Mouse (Mus musculus) left cerebral cortex, postnatal 14 days (tissue): ENCODE measurements around the gene Hspa4. TPM values are rescaled to one million over a fixed set of nuclear protein-coding genes. Genes with fewer than 3 reads are reported as not detected.
"Not testable (repeated sequence)": the region's sequence is repeated elsewhere in the genome, so short reads cannot be mapped to it uniquely, and the experiment has no call there.

Experiments
- DNase-seq, 2 experiments: peaks; one replicate each; pipeline ENCODE4 v3.0.0; 2021 to 2022; ENCODE audit warnings: low spot score in 2 of 2, mixed read lengths in 1 of 2
- intact Hi-C: fragments of 180-260 bp; cut with DNase I; formaldehyde crosslinking; loops from one replicate; pipeline ENCODE4 v1.15.1; 2025
- total RNA-seq, 2 experiments: library from RNA; stranded (reverse); gene quantifications; 2 replicates each; pipeline ENCODE4 v1.2.3; 2021

Gene Hspa4
- total RNA-seq, 2 experiments from 2014 or later = 186 to 187 TPM

GRCm38 (mm10) chr11:53311385-53311784 is 11.1 kb upstream of the Hspa4 start:
- DNase-seq = no peak
- intact Hi-C loops = no loop called here

- intact Hi-C loops = no loop called here
- no peak for DNase-seq
Observed at GRCm38 (mm10) chr11:53308884-53309310, 8.6 kb upstream of the Hspa4 start.

- DNase-seq = no peak
- intact Hi-C loops = no loop called here
Observed at GRCm38 (mm10) chr11:53308251-53308864, 8.1 kb upstream of the Hspa4 start.

DNA sequence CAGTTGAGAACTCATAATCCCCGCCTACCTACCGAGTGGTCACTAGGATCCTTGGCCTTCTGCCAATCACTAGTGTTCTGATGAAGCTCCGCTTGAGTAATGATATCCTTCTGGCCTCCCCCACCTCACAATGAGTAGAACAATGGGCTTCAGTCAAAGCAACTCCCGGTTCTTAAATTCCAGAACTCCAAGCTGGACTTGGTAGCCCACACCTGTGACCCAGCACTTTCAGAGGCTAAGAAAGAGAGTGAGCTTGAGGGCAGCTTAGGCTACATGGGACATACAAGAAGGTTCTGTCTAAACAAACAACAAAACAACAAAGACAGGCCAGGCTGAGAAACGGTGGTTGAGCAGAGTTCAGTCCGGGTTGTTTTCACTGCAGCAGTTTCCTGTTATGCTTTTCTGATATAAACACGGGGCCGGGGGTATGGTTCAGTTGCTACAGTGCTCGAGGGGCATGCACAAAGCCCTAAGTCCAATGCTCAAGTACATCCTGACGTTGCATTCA is 7.4 kb upstream of the Hspa4 start:
- intact Hi-C loops = no loop called here
- no peak for DNase-seq

DNA sequence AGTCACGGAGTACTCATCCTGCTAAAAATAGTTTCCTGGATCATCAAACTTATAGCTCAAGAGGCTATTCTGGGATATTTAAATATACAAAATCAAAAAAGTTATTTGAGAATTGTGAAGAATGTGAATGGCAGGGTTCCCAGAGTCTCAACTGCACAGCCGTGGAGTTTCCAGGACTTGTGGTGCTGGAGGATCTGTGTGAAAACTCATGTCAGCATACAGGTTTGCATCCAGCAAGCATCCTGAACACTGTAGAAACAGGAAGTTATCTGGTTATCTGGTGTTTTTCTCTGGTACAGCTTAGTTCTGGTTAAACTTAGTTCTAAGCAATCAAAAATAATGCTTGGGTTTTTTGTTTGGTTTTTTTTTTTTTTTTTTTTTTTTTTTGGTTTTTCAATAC is 6.7 kb upstream of the Hspa4 start:
- DNase-seq = peak in 1 of 2 experiments; percentile 45
- intact Hi-C loops = no loop called here

DNA sequence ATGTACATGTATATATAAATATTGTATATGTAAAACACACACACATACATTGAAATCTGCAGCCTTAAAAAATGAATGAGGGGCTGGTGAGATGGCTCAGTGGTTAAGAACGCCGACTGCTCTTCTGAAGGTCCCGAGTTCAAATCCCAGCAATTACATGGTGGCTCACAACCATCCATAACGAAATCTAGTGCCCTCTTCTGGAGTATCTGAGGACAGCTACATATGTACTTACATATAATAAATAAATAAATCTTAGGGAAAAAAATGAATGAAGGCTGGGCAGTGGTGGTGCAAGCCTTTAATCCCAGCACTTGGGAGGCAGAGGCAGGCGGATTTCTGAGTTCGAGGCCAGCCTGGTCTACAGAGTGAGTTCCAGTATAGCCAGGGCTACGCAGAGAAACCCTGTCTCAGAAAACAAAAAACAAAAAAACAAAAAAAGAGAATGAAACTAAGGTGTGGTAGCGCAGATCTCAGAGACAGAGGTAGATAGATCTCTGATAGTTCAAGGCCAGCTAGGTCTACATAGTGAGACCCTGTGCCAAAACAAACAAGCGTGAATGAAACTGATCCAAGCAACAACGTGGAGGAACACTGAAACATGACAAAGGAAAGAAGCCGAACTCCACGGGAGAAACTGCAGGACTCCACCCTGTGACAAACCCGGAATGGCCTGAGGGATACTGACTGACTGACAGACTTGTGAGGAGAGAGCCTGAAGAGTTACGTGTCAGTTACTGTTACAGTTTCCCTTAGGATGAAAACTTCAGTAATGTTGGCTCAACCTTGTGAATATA is 4.0 kb upstream of the Hspa4 start:
- no peak for DNase-seq
- intact Hi-C loops = no loop called here

DNA sequence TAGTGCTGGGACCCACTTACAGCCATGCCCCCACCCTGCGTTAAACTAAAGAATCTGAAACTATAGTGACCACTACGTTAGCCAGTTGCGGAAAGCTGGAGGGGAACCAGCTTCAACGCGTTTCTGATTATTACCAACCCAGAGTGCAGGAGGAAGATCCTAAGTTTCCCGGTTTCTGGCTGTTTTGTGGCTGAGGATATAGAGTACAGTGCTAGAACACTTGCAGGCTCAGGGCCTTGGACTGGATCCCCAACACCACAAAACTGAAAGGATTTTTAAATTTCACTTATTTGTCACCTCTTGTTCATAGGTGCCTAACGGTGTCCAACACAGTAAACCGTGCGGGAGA is 884 bp upstream of the Hspa4 start:
- intact Hi-C loops = loop anchor here (2.0 kb wide), 1 partner anchor 50 kb away; the partner anchor contains the start of gene Aff4
- DNase-seq = no peak

GRCm38 (mm10) chr11:53299551-53300329 is 517 bp downstream of the Hspa4 start:
- peak; percentile 55 to 62 for DNase-seq
- intact Hi-C loops = loop anchor here (2.0 kb wide), 1 partner anchor 51 kb away; the partner anchor contains the start of gene Aff4

DNA sequence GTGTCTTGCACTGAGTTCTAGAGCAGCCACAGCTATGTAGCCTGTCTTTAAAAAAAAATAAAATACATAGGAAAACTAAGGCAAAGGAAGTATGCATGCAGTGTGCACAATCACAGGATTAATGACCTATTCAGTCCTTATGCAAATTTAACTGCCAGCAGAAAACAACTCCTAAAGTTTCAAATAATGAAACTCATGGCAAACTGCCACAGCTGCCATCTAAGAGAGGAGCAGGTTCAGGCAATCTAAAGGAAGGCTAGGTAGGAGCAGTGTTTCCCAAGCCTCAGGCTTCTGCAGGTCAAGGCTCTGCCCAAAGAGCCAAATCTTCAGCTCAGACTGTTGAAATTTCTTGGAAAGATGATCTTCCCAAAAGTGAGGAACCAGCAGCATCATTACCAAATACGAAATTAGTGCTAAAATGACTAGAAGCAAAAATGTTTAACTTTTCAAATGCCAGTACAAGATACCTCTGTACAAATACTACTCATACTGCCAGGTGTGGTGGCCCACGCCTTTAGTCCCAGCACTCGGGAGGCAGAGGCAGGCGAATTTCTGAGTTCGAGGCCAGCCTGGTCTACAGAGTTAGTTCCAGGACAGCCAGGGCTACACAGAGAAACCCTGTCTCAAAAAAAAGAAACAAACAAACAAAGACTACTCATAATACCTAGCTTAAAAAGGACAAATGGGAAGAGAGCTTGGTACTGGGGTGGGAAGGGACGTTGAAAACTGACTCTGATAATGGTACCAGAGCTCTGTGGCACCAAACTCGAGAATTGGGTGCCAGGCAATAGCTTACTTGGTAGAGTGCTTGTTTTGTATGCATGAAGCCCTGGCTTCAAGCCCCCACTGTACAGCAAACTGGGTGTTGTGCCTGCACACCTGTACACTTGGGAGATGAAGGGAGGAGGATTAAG is 2.1 kb downstream of the Hspa4 start:
- intact Hi-C loops = no loop called here
- no peak for DNase-seq

GRCm38 (mm10) chr11:53296880-53297279 is 3.4 kb downstream of the Hspa4 start:
- intact Hi-C loops = no loop called here
- DNase-seq = no peak

GRCm38 (mm10) chr11:53294441-53294840 is 5.8 kb downstream of the Hspa4 start:
- intact Hi-C loops = no loop called here
- DNase-seq = no peak

GRCm38 (mm10) chr11:53290871-53291270 is 9.4 kb downstream of the Hspa4 start:
- no peak for DNase-seq
- intact Hi-C loops = no loop called here

DNA sequence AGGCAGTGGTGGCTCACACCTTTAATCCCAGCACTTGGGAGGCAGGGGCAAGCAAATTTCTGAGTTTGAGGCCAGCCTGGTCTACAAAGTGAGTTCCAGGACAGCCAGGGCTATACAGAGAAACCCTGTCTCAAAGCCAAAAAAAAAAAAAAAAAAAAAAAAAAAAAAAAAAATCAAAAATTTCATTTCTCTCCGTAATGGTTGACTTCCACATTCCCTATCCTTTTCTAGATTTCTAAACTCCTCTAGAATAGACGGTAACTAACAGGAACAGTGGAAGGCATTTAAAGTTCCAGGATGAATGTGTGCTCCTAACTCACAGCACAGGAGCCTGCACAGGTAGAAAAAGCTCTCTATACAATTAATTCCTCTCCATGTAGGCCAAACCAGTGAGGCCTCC is 10.1 kb downstream of the Hspa4 start:
- intact Hi-C loops, DNase-seq: not testable (repeated sequence)

- intact Hi-C loops = no loop called here
- DNase-seq = no peak
Observed at GRCm38 (mm10) chr11:53285885-53286284, 14.4 kb downstream of the Hspa4 start.

GRCm38 (mm10) chr11:53278411-53278810 is 21.8 kb downstream of the Hspa4 start:
- no peak for DNase-seq
- intact Hi-C loops = no loop called here

DNA sequence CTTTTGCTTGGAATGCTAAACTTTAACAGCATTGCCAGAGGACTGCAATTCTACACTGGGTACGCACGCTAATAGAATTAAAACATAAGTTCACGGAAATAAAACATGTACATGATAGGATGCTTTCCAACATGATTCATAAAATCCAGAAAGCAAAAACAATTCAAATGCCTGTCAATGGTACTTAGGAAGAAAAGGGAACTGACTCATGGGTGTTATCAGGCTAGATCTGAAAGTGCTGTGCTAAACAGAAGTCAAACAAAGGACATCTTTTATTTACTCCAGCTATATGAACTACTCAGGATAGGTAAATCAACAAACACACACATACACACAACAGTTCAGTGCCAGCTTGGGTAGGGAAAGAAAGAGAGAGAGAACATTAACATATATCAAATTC is 24.9 kb downstream of the Hspa4 start:
- intact Hi-C loops = no loop called here
- no peak for DNase-seq

DNA sequence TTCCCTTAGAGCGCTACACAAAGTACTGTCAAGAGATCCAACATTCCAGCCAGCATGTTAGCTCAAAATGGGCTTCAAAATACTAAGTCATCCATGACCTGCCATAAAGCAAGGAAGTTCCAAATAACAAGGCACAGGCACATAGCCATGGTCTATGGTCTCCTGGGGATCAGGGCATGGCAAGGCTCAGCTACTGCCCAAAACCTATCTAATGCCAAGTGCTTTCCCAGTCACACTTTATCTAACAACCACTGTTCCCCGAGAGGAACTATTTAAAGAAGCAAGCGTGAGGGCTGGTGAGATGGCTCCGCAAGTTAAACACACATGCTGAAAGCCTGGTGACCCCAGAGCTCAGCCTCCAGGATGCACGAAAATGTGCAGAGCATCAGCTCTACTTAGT is 26.9 kb downstream of the Hspa4 start:
- no peak for DNase-seq
- intact Hi-C loops = no loop called here

DNA sequence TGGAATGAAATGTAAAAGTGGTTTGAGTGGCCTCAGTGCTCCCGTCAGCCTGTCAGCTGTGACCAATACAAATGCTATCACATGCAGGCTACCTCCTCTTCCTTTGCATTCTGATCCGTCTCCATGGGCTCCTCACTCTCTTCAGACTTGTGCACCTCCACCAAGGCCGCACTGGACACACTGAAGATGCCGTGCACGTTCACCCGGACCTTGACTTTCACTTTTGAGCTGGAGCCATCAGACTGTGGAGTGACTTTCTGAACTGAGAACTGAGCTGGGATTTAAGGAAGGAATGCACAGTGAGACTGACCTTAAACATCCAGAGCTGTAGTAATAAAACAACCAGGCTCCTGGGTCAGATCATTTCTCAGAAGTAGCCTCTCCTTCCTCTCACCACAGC is 30.7 kb downstream of the Hspa4 start:
- no peak for DNase-seq
- intact Hi-C loops = no loop called here

DNA sequence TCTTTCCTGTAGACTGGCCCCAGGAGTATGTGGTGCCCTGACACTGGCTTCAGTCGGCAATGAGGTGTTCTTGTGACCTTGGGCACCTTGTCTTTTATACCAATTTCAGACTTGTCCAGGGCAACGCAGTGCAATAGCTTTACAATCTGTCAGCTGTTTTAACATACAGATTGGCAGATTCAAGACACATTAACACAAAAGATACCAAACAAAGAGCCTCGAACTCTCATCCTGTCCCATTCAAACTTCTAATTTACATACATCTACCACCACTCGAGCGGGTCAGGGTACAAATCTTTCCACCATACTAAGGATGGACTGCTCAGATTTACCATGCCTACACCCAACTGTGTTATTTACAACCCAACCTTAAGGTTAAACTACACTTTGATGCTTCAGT is 39.7 kb downstream of the Hspa4 start:
- no peak for DNase-seq
- intact Hi-C loops = no loop called here
